Comparison of ENCODE assay signal across 21 mouse cellular contexts in the genomic region with DNA sequence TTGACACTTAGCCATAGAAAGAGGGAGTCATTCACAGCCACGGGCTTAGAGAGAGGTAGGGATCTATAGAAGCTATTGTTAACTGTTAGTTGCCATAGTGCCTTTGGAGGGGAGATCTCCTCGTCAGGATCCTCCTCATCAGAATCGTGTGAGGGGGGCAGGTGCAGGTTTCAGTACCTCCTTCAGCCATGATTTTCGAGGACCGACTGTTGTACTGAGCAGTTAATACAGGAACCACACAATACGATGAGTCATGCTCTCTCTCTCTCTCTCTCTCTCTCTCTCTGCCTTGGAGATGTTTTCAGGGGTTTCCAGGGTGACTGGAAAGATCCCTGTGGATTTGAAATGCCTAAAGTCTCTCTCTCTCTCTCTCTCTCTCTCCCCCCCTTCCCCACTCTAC. TPM values are rescaled to one million over a fixed set of nuclear protein-coding genes. Genes with fewer than 3 reads are reported as not detected.
"Had no signal": no experiment of that assay in that cellular context is flagged by ENCODE, and none has a peak within 500 bp of the region (broad histone marks: within the 10 kb centered on the region; RNA-seq: fewer than 3 reads in every experiment).

No protein-coding gene starts in this region.

- DNase-seq: kidney, adult 9 months; kidney, postnatal 4 days; left cerebral cortex, postnatal 4 days; lung, adult 18-20 months; midbrain, embryonic 14.5 days; retina, postnatal 1 day; thymus, adult 2 months; thymus, postnatal 25 days had no signal

- H3K27me3 ChIP-seq: limb, embryonic 13.5 days; neural tube, embryonic 13.5 days had no signal

- H3K36me3 ChIP-seq: limb, embryonic 13.5 days; midbrain, embryonic 10.5 days; neural tube, embryonic 13.5 days had no signal

RNA-seq across cellular contexts. Expression of a gene that starts 31.5 kb away (rescaled TPM):
- total RNA-seq: layer of hippocampus, adult 2 months; layer of hippocampus, postnatal 10 days; left cerebral cortex, postnatal 10 days; left cerebral cortex, postnatal 4 days; liver, adult 2 months had no signal
- polyA plus RNA-seq: kidney, postnatal 0 days; limb, embryonic 13.5 days; liver, adult 2 months; liver, embryonic 14.5 days; lung, embryonic 16.5 days; midbrain, embryonic 10.5 days; midbrain, embryonic 14.5 days; neural tube, embryonic 13.5 days; stomach, embryonic 14.5 days; testis, adult 2 months; thymus, adult 2 months; urinary bladder, adult 2 months had no signal
